ENCODE assay signal across 18 mouse cellular contexts in genomic region chr14:115078064-115078463, GRCm38 (mm10). TPM values are rescaled to one million over a fixed set of nuclear protein-coding genes. Genes with fewer than 3 reads are reported as not detected.
"Had no signal": no experiment of that assay in that cellular context is flagged by ENCODE, and none has a peak within 500 bp of the region (broad histone marks: within the 10 kb centered on the region; RNA-seq: fewer than 3 reads in every experiment).

No protein-coding gene starts in this region.

- DNase-seq: right cerebral cortex, adult 18-20 months; right cerebral cortex, postnatal 14 days; right cerebral cortex, postnatal 25 days; right cerebral cortex, postnatal 4 days; thymus, adult 18-20 months; thymus, adult 2 months; thymus, postnatal 14 days; thymus, postnatal 25 days; thymus, postnatal 36 days; thymus, postnatal 4 days had no signal

- H3K9ac ChIP-seq: neural tube, embryonic 12.5 days; neural tube, embryonic 13.5 days; neural tube, embryonic 15.5 days; stomach, embryonic 15.5 days had no signal

- H3K4me2 ChIP-seq: neural tube, embryonic 15.5 days; stomach, embryonic 15.5 days had no signal

- H3K4me3 ChIP-seq: neural tube, embryonic 12.5 days; neural tube, embryonic 13.5 days; neural tube, embryonic 15.5 days; stomach, embryonic 15.5 days had no signal

- H3K9me3 ChIP-seq: neural tube, embryonic 12.5 days; neural tube, embryonic 13.5 days; neural tube, embryonic 15.5 days; stomach, embryonic 15.5 days had no signal

- H3K36me3 ChIP-seq: neural tube, embryonic 12.5 days; neural tube, embryonic 13.5 days; neural tube, embryonic 15.5 days; stomach, embryonic 15.5 days had no signal

- H3K27ac ChIP-seq: neural tube, embryonic 12.5 days; neural tube, embryonic 13.5 days; neural tube, embryonic 15.5 days; stomach, embryonic 15.5 days; stomach, postnatal 0 days had no signal

- H3K4me1 ChIP-seq: stomach, embryonic 15.5 days had no signal

- H3K27me3 ChIP-seq: neural tube, embryonic 12.5 days; neural tube, embryonic 13.5 days; neural tube, embryonic 15.5 days; stomach, embryonic 15.5 days had no signal

RNA-seq across cellular contexts. Expression of gene Gpc5, which starts 14.0 kb away (rescaled TPM):
- polyA plus RNA-seq: small intestine, adult 2 months; spleen, adult 2 months; urinary bladder, adult 2 months had no signal
